Mouse (Mus musculus): ENCODE data around the gene Vwa3b. TPM values are rescaled to one million over a fixed set of nuclear protein-coding genes. Genes with fewer than 3 reads are reported as not detected.

The Vwa3b gene
- total and polyA plus RNA-seq, 2 experiments from 2014 or later = 1.9 to 4.6 TPM

DNA sequence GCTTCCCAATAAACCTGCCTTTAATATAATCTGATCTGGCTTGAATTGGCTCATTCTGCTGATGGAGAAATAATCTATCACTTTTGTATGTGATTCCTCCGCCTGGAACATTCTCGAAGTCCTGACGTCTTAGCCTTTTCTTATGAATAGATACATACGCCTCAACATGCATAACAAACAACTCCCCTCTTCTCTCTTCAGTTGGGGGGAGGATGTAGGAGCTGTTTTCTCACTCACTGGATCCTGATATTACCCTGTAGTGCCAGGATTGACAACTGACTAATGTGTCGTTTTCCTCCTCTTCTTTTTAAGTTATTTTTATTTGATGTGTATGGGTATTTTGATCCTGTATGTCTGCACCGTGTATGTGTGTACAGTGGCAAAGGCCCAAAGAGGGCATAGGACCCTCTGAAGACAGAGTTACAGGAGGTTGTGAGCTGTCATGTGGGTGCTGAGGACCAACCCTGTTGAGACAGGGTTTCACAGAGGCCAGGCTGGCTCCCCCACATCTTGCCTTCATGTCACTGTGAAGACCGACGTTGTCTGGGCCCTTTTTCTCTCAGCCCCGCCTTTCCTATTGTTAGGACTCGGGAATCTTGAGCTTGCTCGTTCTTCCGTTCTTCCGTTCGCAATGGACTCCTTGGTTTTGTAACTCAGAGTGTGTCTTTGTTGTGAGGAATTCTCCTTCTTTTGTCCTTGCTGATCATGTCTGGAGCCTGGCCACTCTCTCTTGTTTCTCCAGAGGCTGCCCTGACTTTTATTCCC, 39.8 kb upstream of the Vwa3b start:
- H3K36me3 ChIP-seq (ENCODE audit: insufficient read depth) = no peaks in the 10 kb centered on the region
- no peak overlapping the region for H3K27ac ChIP-seq (ENCODE audit: low read depth, low read length)
- no peak overlapping the region for H3K9ac ChIP-seq
- no peaks in the 10 kb centered on the region for H3K9me3 ChIP-seq (ENCODE audit: low read length)
- H3K4me3 ChIP-seq (ENCODE audit: low read depth, low read length) = no peak overlapping the region
- no peak overlapping the region for H3K4me2 ChIP-seq (ENCODE audit: low read depth)
- no peaks in the 10 kb centered on the region for H3K27me3 ChIP-seq (ENCODE audit: insufficient read depth, low read length)
- no peak for ATAC-seq
- TF ChIP-seq CTCF (IDR thresholded peaks at IDR 0.05; ENCODE audit: low read depth) = no peak
- WGBS = 35% methylated on average over 14 of the region's 14 CpGs
- DNase-seq = no peak
- no peaks in the 10 kb centered on the region for H3K4me1 ChIP-seq (ENCODE audit: insufficient read depth)

DNA sequence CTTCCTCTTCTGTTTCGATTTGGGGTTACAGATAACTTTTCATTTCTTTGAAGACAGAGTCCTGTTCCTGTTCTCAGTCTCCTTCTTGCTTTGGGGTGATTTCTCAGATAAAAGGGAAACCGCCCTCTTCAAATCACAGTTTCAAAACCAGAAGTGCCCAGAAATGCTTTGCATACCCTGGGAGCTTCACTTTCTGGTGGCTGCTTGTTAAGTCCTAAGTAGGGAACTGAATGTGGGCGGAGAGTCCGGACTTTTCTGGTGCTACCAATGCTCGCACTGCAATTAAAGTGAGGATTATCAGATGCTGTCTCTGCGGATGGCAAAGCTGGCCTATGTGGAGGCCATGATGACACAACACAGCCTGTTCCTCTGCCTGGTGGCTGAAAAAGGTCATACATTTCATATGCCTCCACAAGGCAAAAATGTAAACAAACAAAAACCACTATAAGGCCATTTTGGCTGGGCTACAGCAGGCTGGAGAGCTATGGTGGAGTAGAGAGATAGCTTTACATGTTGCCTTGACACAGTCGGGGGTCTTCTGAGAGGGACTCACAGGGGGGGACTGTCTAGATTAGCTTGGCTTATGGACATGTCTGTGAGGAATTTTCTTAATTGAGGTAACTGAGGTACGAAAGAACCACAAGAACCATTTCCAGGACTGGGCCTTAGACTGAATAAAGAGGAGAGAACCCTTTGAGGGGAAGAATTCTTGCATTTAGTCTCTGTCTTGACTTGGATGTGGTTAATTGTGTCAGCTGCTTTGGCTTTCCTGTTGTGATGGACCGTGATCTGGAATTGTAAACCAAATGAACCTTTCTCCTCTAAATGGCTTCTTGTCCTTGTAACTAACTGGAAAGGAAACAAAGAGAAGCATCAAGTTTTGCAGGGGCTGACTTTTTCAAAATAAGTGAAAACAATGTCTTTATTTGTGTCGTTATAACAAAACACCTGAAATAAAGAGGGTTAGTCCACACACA, 38.9 kb upstream of the Vwa3b start:
- Histone ChIP-seq H3K27me3 (ENCODE audit: insufficient read depth, low read length) (no peaks in the 10 kb centered on the region), H3K27ac (ENCODE audit: low read depth, low read length) (no peak overlapping the region), H3K4me1 (ENCODE audit: insufficient read depth) (no peaks in the 10 kb centered on the region), H3K9me3 (ENCODE audit: low read length) (no peaks in the 10 kb centered on the region), H3K36me3 (ENCODE audit: insufficient read depth) (no peaks in the 10 kb centered on the region), H3K4me2 (ENCODE audit: low read depth) (no peak overlapping the region), H3K4me3 (ENCODE audit: low read depth, low read length) (no peak overlapping the region), H3K9ac (no peak overlapping the region)
- 75% methylated on average over 10 of the region's 10 CpGs for WGBS
- DNase-seq (no peak), ATAC-seq (no peak)
- no peak for TF ChIP-seq CTCF (IDR thresholded peaks at IDR 0.05; ENCODE audit: low read depth)

DNA sequence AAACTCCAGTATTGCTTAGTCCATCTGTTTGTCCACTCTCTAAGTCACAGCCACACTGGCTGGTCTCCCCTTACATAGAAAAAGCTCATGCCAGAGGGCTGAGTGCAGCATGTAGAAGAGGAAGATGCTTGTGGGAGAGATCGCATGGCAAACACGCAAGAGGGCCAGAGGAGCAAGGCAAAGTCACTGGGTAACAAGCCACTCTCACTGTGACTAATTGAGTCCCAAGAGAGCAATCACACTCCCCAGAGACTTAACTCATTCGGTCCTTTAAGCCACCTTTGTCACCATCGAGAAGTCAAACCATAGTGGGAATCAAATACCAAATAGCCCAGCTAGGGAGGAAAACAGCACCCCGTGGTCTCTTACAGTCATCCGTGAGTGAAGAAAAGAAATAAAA, 38.2 kb upstream of the Vwa3b start:
- no peaks in the 10 kb centered on the region for H3K36me3 ChIP-seq (ENCODE audit: insufficient read depth)
- 82% methylated on average over 6 of the region's 6 CpGs for WGBS

DNA sequence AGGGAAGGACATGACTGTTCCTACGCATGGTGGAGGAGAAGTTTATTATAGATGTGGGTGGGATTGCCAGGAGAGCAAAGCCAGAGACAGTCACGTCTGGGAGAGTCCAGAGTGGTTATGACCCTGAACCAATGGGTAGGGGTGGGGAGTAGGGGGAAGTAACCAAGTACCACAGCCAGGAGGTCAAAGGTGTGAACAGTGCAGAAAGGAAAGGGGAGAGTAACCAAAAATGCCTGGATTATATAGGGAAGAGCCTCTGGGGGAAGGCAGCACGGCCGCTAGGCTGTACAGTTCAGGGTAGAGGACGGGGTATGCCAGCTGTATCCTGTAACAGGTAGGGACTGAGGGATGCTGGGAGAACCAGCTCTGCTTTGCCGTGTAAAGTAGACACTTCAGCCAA, 37.8 kb upstream of the Vwa3b start:
- Histone ChIP-seq H3K27ac (ENCODE audit: low read depth, low read length) (no peak overlapping the region), H3K4me2 (ENCODE audit: low read depth) (no peak overlapping the region), H3K9me3 (ENCODE audit: low read length) (no peaks in the 10 kb centered on the region), H3K36me3 (ENCODE audit: insufficient read depth) (no peaks in the 10 kb centered on the region), H3K4me3 (ENCODE audit: low read depth, low read length) (no peak overlapping the region), H3K27me3 (ENCODE audit: insufficient read depth, low read length) (no peaks in the 10 kb centered on the region), H3K9ac (no peak overlapping the region), H3K4me1 (ENCODE audit: insufficient read depth) (no peaks in the 10 kb centered on the region)
- ATAC-seq (no peak), DNase-seq (no peak)
- no peak for TF ChIP-seq CTCF (IDR thresholded peaks at IDR 0.05; ENCODE audit: low read depth)
- WGBS = 89% methylated on average over 6 of the region's 6 CpGs

More for the DNA sequence above, 38.2 kb upstream of the Vwa3b start:
- Histone ChIP-seq H3K4me2 (ENCODE audit: low read depth) (no peak overlapping the region), H3K27ac (ENCODE audit: low read depth, low read length) (no peak overlapping the region), H3K4me3 (ENCODE audit: low read depth, low read length) (no peak overlapping the region), H3K27me3 (ENCODE audit: insufficient read depth, low read length) (no peaks in the 10 kb centered on the region), H3K9me3 (ENCODE audit: low read length) (no peaks in the 10 kb centered on the region), H3K9ac (no peak overlapping the region), H3K4me1 (ENCODE audit: insufficient read depth) (no peaks in the 10 kb centered on the region)
- TF ChIP-seq CTCF (IDR thresholded peaks at IDR 0.05; ENCODE audit: low read depth) = no peak
- DNase-seq = no peak
- no peak for ATAC-seq

- no peak overlapping the region for H3K27ac ChIP-seq (ENCODE audit: low read depth, low read length)
- WGBS = 96% methylated on average over 5 of the region's 5 CpGs
- no peak overlapping the region for H3K9ac ChIP-seq
- no peaks in the 10 kb centered on the region for H3K36me3 ChIP-seq (ENCODE audit: insufficient read depth)
- 0 out of 2 replicates have a peak, but pooled peaks cover 3% of the 10 kb centered on the region for H3K4me1 ChIP-seq (ENCODE audit: insufficient read depth)
- no peak for ATAC-seq
- H3K9me3 ChIP-seq (ENCODE audit: low read length) = no peaks in the 10 kb centered on the region
- no peak overlapping the region for H3K4me3 ChIP-seq (ENCODE audit: low read depth, low read length)
- H3K4me2 ChIP-seq (ENCODE audit: low read depth) = no peak overlapping the region
- no peak for TF ChIP-seq CTCF (IDR thresholded peaks at IDR 0.05; ENCODE audit: low read depth)
- no peak for DNase-seq
- no peaks in the 10 kb centered on the region for H3K27me3 ChIP-seq (ENCODE audit: insufficient read depth, low read length)
These were observed 32.1 kb upstream of the Vwa3b start for GRCm38 (mm10) chr1:36994296-36994695.

GRCm38 (mm10) chr1:36995760-36996159, 30.6 kb upstream of the Vwa3b start:
- TF ChIP-seq CTCF (IDR thresholded peaks at IDR 0.05; ENCODE audit: low read depth) = no peak
- 70% methylated on average over 6 of the region's 6 CpGs for WGBS
- no peak for ATAC-seq

More at GRCm38 (mm10) chr1:36995760-36996159, 30.6 kb upstream of the Vwa3b start:
- H3K27me3 ChIP-seq (ENCODE audit: insufficient read depth, low read length) = no peaks in the 10 kb centered on the region
- H3K4me1 ChIP-seq (ENCODE audit: insufficient read depth) = 0 out of 2 replicates have a peak, but pooled peaks cover 3% of the 10 kb centered on the region
- H3K36me3 ChIP-seq (ENCODE audit: insufficient read depth) = no peaks in the 10 kb centered on the region
- H3K9me3 ChIP-seq (ENCODE audit: low read length) = no peaks in the 10 kb centered on the region
- H3K27ac ChIP-seq (ENCODE audit: low read depth, low read length) = no peak overlapping the region
- DNase-seq = no peak
- H3K9ac ChIP-seq = no peak overlapping the region
- no peak overlapping the region for H3K4me3 ChIP-seq (ENCODE audit: low read depth, low read length)
- no peak overlapping the region for H3K4me2 ChIP-seq (ENCODE audit: low read depth)

Measured in forebrain, postnatal 0 days (tissue).